Mouse (Mus musculus) adrenal gland, postnatal 14 days (tissue): ENCODE data around the gene Zfp687. TPM values are rescaled to one million over a fixed set of nuclear protein-coding genes. Genes with fewer than 3 reads are reported as not detected.

ENCODE experiments used
- DNase-seq: peaks from one replicate; pipeline ENCODE4 v3.0.0; 2021; ENCODE audit warnings: mixed read lengths
- total RNA-seq: library from RNA; stranded (reverse); gene quantifications from 2 replicates; pipeline ENCODE4 v1.2.3, GENCODE M21; 2021

The Zfp687 gene
- total RNA-seq, 1 experiment from 2014 or later, result 30.9 TPM

- DNase-seq, result no peak
Measured at GRCm38 (mm10) chr3:95016532-95017056, 1.3 kb upstream of the Zfp687 start.

GRCm38 (mm10) chr3:95015891-95016531 is 763 bp upstream of the Zfp687 start:
- peak; percentile 95 for DNase-seq

GRCm38 (mm10) chr3:95014428-95015151 is 658 bp downstream of the Zfp687 start:
- DNase-seq, result peak; percentile 76

DNA sequence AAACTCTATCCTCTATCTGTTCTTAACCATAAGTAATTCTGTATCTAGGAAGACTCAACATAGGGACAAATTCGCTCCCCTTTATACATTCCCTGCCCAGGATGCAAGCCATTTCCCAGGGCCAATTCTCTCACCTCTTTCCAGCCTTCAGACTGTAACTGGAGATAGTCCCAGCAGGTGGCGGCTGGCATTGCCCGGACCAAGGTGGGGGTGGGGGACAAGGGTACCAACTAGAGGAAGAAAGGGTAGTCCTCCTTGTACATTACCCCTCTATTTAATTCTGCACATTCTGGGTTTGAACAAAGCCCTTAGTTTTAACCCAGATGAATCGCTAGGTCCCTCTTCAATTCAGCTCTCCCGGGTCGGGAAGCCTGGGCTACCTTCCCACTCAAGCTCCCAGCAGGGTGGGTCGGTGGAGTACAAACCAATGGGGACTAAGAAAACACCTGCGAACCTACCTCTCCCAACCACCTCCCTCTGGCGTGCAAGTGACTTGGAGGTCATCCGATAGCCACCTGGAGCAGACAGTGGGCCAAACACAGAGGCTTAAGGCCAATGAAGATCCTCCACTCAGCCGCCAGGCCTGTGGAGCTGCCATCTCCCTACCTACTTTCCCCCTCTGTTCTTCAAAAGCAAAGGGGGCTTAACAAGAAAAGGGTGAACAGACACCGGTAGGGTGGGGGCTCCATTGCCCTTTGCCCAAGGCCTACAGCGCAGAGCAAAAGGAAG is 1.4 kb downstream of the Zfp687 start:
- DNase-seq, result peak; percentile 40

GRCm38 (mm10) chr3:95012982-95013381 is 2.3 kb downstream of the Zfp687 start:
- no peak for DNase-seq

GRCm38 (mm10) chr3:95010396-95010795 is 4.9 kb downstream of the Zfp687 start:
- DNase-seq, result no peak

DNA sequence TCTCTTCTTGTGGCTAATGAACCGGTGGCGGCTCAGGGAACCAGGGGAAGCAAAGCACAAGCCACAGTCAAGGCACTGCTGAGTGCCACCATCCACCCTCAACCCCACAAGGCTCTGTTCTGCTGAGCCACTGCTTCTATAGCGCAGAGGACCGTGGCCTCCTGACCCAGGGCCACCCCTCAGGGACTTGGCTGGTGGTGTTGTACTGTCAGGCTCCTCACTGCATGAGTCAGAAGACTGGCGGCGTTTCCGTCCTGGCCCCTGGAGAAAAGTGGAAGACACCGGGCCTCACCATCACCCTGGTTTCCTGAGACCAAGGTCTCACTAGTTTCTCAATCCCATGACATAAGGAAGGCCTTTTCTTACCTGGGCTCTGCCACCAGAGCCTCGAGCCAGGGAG is 7.5 kb downstream of the Zfp687 start:
- DNase-seq, result peak; percentile 71

DNA sequence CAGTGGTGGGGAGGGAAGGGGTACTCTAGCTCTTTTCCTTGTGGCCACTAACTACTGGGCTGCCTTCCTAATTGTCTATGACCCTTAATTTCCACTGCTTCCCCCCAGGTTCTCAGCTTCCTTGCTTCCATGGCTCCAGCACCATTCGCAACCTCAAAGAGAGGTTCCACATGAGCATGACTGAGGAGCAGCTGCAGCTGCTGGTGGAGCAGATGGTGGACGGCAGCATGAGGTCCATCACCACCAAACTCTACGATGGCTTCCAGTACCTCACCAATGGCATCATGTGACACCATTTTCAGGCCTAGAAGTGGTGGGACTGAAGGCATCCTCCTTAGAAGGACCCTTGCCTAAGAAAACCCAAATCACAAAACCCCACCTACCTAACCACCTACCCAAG is 9.6 kb downstream of the Zfp687 start:
- DNase-seq, result no peak

DNA sequence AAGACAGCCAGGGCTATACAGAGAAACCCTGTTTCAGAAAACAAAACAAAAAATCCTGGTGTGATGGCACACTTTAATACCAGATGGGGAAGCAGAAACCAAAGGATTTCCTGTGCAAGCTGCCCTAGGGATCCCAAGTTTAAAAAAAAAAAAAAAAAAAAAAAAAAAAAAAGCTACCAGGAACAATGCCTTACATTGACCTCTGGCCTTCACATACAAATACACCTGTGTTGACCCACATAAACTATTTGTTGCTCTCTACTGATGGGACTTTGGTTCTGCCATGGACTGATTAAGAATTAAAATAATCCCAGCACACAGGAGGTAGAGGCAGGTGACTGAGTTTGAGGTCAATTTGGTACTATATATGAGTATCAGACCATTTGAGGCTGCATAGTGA is 12.0 kb downstream of the Zfp687 start:
- DNase-seq, result no peak

GRCm38 (mm10) chr3:95002569-95002968 is 12.7 kb downstream of the Zfp687 start:
- no peak for DNase-seq

- peak; percentile 87 for DNase-seq
Measured at GRCm38 (mm10) chr3:94996946-94997345, 18.3 kb downstream of the Zfp687 start.

GRCm38 (mm10) chr3:94989159-94989761 is 26.0 kb downstream of the Zfp687 start:
- DNase-seq, result no peak

DNA sequence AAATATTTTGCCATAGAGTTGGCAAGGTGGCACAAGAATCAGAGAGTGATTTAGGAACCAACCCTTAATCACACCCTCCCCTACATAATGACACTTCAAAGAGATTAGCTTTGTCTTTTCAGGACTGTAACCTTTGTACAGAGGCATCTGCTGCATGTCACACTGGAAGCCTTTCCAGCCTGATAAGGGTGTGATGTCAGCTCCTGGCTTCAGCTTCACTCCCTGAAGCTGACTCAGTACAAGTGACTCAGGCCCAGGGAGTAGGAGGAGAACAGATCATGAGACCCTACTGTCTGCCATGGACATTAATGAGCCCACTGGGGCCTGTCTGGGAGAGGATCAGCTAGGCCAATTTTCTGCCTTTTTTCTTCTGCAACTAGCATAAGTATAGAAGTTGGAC is 27.7 kb downstream of the Zfp687 start:
- peak; percentile 82 for DNase-seq

DNA sequence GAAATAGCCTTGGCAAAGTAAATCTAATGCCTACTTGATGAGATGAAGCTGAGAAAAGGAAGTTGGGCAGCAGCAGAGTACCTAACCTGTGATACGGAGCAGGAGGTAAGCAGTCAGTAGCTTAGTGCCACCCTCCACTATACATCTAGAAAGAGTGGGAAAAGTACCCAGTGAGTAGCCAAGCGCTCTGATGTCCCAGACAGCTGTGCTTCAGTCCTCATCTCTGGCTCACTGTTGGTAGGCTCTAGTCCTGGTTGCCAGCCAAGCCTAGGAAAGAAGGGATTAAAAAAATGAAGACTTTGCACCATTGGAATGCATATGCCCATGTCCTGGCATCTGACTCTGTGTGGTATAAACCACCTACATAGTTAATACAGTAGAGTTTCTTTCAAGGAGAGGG is 29.7 kb downstream of the Zfp687 start:
- DNase-seq, result no peak

DNA sequence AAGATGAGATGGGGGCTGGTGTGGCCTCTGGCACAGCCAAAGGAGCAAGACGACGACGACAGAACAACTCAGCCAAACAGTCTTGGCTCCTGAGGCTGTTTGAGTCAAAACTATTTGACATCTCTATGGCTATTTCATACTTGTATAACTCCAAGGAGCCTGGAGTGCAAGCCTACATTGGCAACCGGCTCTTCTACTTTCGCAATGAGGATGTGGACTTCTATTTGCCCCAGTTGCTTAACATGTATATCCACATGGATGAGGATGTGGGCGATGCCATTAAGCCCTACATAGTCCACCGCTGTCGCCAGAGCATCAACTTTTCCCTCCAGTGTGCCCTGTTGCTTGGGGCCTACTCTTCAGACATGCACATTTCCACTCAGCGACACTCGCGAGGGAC is 30.9 kb downstream of the Zfp687 start:
- no peak for DNase-seq

GRCm38 (mm10) chr3:94974528-94975422 is 40.5 kb downstream of the Zfp687 start, which contains the start of gene Pi4kb:
Pi4kb (plus strand) TSS chr3:94974731.
- DNase-seq, result peak; percentile 93

DNA sequence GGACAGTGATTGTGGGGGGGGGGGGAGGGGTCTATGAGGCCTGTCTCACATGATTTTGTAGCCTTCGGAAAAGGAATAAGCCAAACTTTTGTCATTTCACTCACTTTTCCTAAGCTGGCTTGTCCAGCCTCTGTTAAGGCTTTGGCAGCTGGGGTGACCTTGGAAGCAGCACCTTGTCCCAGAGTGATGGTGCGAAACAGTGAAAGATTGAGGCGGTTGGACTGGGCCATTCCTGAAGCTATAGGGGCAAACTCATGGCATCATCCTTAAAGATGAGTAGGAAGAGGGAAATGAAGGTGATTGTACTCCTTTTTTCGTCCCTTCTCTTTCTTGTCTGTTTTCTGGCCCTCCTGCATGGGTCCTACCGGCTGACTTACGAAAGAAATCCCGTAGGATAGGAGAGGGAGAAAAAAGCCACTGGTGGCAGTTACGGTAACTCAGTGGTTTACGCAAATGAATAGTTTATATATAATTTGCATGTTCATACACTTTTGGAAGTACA is 41.2 kb downstream of the Zfp687 start:
- DNase-seq, result peak; percentile 40

GRCm38 (mm10) chr3:94973620-94974019 is 41.6 kb downstream of the Zfp687 start:
- no peak for DNase-seq

GRCm38 (mm10) chr3:94972552-94972951 is 42.7 kb downstream of the Zfp687 start:
- no peak for DNase-seq

DNA sequence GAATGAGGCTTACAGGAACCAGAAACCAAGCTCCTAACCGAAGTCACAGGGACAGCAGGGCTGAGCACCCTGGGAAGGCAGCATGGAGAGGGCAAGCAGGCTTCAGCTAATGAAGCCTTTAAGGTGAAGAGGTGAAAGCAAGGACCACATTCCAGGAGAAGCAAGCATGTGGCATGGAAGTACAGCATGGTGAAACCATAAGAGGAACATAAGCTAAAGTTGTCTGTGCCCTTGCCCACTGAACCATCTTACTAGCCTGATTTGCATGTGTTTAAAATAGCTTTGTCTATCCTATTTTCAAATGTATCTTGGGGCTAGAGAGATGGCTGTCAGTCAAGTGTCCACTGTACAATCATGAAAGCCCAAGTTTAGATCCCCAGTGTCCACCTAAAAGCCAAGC is 49.4 kb downstream of the Zfp687 start:
- DNase-seq, result no peak

DNA sequence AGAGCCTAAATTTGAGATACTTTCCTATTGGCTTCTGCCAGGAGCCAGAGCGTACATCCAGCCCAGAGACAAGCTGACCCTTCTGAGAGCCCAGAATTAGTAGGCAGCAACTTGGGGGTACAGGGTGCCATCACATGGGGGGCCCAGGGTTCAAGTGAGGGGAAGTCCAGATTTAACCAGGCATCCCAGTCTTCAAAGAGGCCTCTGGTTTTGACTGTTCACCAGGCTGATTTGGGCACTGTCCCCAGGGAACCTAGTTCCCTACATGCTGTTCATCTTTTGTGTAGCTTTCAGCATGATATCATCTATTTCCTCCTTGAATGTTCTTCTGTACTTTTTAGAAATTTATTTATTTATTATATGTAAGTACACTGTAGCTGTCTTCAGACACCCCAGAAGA is 50.3 kb downstream of the Zfp687 start:
- no peak for DNase-seq
